Mouse (Mus musculus): ENCODE results near the gene Arpc3.

GRCm38 (mm10) chr5:122440095-122440630 lies 48.5 kb downstream of the Arpc3 start:
- TF ChIP-seq CTCF (IDR thresholded peaks at IDR 0.05; ENCODE audit: control insufficient read depth, insufficient read depth, low read length) (no peak), POLR2A (IDR thresholded peaks at IDR 0.05; ENCODE audit: borderline replicate concordance, control insufficient read depth, low read depth, low read length) (no peak)

Data from bone marrow, adult 2 months (tissue).